Mouse (Mus musculus) Muller cell, postnatal 12 days (primary cell): ENCODE measurements around the gene Ltb.

ENCODE experiments used
- DNase-seq: peaks from one replicate; pipeline ENCODE4 v3.0.0-alpha.2; 2015; ENCODE audit errors: inconsistent ontology term

Ltb gene

DNA sequence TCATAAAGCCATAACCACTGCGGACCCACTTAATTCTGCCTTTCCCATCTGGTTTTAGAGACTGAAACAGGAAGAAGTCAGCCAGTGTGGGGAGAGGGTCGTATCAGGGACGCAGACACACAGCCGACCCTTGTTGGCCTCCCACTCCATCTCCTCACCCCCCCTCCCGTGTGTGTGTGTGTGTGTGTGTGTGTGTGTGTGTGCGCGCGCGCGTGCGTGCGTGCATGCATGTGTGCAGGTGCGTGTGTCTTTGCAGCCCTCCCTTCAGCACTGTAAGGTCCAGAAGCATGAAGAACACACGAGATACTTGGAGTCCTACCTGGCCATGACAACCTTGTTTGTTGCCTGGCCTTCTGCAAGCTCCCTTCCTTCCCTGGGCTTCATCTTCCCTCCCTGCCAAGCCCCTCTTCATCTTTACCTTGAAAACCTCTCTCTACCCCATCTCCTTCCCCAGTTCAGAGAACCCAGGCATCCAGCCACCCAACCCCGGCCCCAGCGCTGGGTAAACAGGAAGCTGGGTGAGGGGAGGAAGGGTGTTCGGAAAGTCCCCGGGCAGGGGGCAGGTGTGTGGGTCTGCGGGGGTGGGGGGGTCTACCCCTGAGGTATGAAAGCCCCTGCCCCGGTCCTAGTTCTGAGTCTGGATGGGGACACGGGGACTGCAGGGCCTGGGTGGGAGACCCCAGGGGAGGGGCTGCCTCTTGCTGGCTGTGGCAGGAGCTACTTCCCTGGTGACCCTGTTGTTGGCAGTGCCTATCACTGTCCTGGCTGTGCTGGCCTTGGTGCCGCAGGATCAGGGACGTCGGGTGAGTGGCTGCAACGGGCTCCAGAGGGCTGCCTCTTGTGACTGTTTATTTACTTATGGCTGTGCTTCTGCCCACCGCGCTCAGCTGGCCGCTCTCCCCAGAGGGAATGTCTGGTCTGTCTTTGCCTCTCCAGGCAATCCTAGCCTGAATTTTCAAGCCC is at the start of gene Ltb:
Gene Ltb (plus strand): TSS at position 559 of the 963 bp plus-strand sequence.
- DNase-seq = no peak

DNA sequence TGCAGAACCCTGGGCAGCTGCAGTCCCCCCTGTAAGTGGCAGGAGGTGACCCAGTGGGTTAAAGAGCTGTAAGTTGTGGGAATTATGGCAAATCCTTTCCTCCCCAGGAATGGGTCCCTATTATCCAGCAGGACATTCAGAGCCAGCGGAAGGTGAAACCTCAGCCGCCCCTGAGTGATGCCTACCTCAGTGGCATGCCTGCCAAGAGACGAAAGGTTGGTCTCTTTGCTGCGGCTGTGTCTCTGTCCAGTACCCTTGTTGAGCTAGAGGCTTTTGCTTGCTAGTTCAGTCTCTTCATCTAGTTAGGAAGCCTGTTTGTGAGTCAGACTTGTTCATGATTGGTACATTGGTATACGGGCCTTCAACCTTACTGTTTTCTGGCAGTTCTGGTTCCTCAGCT is 48.1 kb upstream of the Ltb start:
- no peak for DNase-seq

DNA sequence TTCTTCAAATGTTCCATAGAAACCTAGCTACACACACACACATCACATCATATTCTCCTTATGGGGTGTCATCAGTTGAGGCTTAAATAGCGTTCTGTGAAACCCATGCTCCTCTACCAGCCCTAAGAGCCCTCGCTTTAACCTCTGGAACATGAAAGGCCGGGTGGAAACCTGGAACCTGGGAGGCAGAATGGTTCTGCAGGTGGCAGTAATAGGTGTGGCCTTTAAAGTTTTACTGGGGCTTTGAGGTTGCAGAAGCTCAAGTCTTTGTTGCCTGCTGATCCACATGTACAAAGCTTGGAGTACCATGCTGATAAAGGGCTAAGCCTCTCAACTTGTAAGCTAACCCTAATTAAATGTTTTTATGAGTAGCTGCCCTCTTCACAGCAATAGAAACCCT is 46.9 kb upstream of the Ltb start:
- no peak for DNase-seq

DNA sequence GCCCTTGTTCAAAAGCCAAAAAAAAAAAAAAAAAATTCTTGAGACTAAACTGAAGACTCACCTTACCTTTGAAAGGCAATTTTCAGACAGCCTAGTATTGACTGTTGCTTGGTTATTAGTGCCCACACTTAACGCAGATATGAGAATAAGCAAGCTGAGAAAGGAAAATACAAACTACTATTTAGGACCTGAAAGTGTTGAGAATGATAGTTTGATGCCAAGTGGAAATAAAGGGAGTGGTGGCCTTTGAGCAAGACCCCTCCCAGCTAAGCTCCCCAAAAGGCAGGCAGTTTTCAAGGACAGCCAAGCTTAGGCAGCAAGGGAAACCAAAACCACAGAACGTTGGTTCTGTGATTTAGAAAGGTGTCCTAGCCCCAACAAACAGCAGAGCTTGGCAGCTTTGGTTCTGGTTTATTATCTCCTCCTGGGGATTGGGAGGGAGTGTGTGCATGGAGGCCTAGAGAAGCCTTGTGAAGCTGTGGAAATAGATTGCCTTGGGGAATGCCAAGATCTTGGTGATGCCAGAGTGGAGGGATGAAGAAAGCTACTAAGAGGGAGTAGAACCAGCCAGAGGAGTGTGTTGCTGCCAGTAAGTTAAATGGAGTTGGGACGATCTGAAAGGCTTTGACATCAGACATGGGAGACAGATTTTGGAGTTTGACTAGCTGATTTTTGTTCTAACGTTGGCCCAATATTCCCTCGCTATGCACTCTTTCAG is 46.2 kb upstream of the Ltb start:
- DNase-seq = no peak

DNA sequence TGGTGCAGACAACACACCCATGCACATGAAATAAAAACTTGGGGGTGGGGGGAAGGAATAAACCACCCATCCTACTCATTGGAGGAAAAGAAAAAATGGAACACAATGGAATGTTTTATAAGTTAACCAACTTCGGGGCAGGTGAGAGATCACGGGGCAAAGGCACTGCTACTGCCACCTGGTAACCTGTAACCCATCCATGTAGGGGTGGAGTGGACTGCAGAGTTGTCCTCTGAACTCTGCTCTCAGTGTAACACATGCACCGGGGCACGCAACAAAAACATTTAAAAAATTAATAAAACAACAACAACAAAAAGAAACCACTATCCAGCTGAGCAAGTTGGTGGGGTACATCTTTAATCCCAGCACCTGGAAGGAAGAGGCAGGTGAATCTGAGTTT is 42.1 kb upstream of the Ltb start:
- DNase-seq = no peak

DNA sequence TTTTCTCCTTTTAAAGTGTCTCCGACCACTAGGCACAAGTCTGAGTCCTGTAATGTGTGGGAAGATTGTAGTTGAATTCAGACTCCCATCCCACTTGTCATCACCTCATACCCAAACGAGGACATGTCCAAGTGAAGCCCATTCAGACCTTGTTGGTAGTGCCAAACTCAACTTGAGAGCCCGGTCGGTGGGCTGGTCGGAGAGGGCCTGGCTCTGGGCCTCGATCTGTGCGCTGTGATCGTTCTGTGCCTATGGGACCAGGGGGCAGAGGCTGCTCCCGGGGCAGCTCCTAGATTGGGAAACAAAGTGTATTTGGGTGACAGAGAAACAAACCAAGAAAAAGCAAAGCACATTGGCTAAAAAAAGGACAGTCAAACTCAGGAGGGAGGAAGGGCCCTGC is 41.2 kb upstream of the Ltb start:
- DNase-seq = no peak

DNA sequence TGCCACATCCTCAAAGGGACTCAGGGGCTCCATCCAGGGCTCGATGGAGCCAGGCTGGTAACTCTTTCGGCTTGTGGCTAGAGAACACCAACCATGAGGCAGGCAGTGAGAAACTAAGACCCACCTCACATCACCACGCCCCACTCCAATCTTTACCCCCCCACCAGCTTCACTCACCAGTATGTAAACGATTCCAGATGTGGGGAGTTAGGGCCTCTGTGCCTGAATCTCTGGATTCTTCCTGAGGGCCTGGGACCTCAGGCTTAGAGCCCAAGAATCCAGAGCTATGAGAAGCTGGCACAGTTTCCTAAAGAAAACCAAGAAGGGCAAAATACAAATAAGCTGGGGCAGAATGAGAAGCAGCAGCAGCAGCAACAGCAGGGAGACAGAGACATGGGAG is 40.3 kb upstream of the Ltb start:
- DNase-seq = no peak

DNA sequence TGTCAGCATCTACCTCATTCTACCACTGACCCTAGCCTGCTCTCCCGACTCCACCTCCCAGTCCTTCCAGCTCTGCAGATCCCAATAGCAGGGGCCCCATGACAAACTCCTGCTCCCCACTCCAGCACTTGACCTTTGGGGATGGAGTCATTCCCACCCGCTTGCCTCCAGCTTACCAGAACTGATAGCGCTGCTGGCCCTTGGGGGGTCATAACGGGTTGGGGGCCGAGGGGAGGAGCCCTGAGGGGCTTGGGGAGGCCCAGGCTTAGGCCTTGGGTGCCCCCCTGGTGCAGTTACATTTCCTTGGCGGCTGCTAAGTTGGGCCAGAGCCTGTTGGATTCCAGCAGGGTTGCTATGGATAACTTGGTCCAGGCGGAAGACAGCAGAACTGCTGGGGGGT is 39.6 kb upstream of the Ltb start:
- DNase-seq = no peak

DNA sequence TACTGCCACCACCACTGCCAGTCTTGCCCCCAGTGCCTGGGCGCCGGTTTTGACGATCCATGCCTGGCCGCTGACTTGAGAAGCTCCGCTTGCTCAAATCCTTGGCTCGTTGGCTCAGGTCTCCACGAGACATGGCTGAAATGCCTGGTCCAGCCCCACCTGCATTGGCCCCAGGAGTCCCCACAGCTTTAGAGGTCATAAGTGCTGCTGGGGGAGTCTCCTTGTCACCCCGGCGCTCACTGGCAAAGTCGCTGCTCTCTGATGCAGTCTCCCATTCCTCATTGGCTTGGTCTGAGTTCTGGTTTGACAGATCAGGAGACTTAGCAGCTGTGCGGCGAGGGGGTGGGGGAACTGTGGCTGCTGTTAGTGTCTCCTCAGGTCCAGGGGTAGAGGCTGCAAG is 38.8 kb upstream of the Ltb start:
- DNase-seq = no peak

DNA sequence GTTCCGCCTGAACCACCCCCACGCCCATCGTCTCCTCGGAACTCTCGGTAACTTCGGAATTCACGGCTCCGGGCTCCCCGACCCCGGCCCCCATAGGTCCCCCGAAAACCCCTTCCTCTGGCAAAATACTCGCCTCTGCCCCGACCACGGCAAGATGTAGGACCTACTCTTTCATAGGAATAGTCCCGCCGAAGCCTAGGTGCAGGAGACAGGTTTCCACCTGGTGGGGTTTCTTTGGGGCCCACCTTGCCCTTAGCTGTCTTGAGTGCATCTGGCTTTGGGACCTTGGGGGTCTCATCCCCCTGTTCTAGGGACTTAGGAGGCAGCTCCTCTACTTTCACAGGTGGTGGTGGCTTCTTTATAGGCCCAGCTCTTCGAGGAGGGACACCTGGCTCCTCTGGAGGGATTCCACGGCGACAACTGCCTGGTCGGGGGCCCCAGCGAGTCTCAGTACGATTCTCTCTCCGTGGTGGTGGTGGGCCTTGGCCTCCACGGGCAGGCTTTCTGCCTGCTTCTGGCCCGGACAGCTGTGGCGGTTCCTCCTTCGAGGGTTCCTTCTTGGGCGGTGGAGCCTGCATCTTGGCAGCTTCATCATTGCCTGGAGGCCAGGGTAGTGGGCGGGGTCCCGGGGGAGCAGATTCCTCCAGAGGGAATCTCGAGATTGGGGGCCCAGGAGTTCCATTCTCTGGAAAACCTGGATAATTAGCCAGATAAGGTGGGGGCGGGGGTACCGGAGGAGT is 37.6 kb upstream of the Ltb start:
- DNase-seq = no peak

DNA sequence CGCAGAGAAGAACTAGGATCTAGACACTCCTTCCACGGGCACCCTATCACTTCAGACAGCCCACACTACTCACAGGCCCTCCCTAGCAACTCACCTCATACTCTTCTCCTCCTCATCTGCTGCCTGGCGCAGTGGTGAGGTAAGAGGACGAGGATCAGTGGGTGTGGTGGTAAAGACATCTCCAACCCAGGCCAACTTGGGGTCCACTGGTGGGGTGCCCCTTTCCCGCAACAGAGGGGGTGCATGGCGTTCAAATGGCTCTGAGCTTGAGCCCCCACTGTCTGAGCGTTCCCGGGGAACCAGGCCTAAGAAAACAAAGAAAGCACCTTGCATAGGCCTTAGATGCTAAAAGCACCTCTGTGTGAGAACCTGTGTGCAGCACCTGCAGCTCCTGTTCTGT is 37.0 kb upstream of the Ltb start:
- DNase-seq = no peak

DNA sequence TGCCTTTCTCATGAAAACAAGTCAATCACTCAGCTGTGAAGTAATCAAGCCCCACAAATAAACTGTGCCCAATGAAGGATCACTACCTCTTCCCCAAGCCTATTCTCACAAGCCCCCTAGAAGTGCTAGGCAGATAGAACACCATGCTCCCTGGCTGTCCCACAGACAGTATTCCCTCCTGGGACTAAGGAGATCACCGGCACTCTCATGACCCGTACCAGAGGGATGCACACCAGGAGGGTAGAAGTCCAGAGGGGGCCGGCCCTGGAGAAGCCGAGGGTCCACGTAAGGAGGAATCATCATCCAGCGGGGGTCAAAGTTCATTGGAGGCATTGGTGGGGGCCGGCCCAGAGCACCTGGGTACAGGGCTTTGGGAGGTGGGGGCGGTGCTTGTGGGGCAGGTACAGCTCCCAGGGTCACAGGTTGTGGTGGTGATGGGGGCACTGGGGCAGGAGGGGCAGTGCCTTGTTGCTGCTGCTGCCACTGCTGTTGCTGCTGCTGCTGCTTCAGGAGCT is 36.5 kb upstream of the Ltb start:
- no peak for DNase-seq

DNA sequence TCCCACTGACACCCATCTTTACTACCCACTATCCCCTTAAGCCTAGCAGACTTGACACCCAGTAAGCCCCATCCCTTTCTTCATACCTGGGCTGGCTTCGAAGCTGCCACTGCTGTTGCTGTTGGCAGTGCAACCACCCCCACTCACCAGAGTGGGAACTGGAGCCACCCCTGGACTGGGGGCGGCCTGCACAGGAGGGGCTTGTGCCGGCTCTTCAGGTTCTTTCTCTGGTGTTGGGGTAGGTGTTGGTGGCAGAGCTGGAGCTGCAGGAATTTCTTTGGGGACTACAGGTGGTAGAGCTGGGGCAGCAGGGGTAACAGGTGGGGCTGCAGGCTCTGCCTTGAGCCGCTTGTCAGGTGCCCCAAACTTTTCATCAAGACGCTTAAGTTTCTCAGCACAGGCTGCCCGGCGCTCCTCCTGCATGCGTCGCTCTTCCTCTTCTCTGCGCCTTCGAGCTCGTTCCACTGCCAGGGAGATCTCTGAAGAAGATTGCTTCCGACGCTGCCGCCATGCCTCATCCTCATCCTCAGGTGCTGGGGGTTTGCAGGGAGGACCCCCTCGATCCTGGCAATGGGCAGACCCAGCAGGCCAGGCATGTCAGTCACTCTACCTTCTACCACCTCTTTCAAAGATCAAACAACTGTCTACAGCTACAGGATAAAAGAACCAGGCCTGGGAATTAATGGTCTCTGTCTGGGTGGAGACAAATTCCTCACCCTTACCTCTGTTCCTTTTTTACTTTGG is 35.2 kb upstream of the Ltb start:
- DNase-seq = no peak

DNA sequence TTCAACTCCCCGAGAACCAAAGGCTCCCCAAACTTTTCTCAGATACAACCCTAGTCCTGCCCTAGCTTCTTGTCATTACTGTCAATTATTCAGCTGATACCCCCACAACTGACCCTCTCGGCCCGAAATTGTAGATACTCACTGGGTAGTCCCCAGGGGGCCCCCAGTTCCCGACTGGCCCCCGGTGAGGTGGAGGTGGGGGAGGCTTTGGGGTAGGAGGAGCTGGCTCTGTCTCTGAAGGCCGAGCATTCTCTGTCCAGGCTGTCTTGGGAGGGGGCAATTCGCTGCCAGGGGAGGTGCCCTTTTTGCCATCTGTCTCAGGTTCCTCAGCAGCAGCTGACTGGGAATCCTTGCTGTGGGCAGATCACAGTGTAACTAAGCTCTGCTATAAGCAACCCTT is 34.6 kb upstream of the Ltb start:
- no peak for DNase-seq

DNA sequence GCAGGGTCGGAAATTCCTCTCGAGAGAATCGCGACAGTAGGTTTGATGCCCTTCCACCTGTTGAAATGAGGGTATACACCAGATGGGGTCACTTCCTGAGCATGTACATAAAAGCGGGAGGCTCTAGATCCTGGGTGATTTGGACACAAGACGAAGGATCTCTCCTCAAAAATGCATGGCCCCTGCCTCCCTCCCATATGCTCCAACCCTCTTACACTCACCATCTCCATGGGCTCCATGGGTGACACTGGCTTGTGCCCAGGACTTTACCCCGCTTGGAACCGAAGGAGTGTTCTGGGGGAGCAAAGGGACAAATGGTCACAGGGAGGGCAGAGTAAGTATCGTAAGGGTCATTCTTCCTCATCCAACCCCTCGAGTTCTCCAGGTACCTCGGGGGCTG is 32.8 kb upstream of the Ltb start:
- DNase-seq = no peak

DNA sequence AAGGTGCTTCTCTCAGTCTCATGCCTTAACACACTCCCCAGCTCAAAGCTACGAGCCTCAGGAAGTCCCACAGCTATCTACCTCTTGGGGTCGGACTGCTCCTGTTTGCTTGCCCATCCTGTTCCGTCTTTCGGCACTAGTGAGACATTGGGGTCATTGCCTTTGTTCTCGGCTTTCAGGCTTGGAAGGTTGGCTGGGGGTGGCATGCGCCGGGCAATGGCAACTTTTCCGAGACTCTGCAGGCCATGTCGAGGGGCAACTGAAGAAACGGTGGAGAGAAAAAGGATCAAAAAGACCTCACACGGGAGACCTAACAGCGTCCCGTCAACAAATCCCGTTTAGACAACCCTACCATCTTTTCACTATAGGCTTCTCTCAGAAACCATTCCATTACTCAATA is 32.1 kb upstream of the Ltb start:
- DNase-seq = no peak

DNA sequence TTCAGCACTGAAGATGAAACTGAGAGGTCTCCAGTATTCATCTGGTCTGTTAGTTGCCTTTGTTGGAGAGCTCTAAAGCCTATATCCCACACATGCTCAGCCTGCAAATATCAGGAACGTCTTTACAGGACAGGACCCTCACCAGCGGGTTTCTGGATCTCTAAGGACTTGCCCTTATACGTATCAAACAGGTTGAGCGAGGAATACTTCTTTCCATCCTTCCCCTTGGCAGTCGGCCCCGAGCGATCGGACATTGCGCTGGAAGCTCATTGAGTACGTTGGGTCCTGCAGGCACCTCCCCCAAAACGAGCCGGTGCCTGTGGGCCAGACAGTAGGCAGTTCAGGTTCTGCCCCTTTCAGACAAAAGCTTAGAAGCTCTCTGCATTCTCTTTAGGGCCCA is 31.5 kb upstream of the Ltb start:
- DNase-seq = no peak

DNA sequence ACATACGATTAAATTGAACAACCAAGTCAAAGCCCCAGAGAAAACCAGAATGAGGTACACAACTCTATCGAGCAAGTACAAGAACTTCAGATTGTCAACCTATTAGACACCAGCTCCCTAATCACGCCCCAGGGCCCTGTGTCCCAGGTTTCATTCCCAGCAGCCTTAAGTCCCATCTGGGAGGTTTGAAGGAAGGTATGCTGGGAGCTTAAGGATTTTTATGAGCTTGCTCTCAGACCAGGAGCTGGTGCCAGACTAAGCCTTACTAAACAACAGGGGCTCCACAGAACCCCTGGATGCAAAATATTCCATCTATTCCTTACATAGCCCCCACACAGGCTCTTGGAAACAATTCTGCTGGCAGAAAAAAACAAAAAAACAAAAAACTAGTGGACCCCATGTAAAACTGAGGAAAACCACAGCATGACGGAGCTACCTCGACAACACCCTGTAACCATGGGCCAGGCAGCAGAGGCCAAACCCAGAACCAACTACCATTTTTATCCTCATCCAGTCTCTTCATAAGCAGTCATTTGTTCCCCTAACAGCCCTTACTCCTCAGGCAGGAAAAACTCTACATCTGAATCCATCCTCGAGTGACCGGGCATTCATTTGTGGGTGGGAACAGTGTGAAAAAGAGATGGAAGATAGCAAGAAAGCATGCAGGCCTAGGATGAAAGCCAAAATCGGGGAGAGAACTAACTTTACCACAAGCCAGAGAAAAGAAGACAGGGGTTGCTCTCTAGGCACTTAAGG is 30.7 kb upstream of the Ltb start:
- peak; percentile 37 for DNase-seq

DNA sequence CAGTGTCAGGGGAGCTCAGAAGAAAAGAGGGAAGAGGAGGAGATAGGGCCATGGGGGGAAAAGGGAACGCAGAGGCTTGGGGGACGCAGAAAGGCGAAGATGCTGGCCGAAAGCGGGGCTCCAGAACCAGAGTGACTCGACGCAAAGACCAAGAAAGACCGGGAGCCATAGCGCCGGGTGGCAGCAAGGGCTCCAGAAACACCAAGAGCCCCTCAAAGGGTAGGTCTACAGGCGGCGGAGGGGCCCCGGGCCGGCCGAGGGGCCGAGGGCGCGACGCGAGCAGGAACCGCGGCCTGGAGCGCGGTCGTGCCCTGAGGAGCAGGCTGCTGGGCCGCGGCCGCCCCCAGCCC is 30.0 kb upstream of the Ltb start:
- no peak for DNase-seq

DNA sequence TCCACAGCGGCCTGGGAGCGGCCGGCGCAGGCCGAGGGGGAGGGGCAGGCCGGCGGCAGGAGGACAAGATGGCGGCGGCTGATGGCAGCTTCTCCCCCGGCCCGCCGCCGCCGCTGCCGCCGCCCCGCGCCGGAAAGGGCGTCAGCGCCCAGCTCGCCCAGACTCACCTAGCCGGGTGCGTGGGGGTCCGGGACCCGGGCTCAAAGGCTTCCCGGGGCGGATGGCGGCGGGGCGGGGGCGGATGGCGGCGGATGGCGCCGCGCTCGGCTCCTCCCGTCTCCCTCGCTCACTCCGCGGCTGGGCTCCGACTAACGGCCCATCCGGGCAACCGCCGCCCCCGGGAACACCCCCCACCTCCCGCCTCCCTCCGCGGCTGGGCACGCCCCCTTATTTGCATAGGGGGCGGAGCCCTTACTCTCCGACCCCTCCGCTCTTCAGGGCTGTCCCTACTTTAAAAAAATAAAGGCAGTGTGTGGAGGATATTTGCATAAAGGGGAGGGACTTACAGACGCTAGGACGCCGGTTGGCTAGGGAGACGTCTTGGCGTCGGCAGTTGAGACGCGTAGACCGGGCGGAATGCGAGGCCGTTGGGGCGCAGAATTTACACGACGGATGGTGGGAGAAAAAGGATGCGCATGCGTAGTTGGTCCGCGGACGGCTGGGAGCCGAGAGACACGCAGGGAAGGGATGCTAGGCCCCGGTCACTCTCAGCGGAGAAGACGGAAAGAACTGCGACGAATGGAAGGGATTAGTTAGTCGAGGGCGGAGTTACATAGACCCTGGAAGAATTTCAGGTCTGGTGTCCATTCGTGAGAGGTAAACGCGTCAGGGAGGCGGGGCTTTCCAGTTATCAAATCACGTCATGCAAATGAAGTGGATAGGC is 29.4 kb upstream of the Ltb start, which contains the start of gene Prrc2a:
Gene Prrc2a (minus strand): TSS at position 330 of the 883 bp plus-strand sequence.
- DNase-seq = peak; percentile 99
